Mouse (Mus musculus) neural tube, embryonic 13.5 days (tissue): ENCODE data around the gene Tspo2. TPM values are rescaled to one million over a fixed set of nuclear protein-coding genes. Genes with fewer than 3 reads are reported as not detected.

Experiments
- ATAC-seq: fragments of 200-750 bp; cut with Nextera tagmentation; 2 replicates; pipeline ENCODE4 v1.8.0; 2017; ENCODE audit warnings: low read depth, mild to moderate bottlenecking, moderate TSS enrichment, moderate library complexity
- H3K27ac ChIP-seq: fragments of 300-500 bp; sonication (generic); replicated peaks from 2 replicates; pipeline ENCODE4 v1.5.1; 2015; ENCODE audit warnings: moderate library complexity, mild to moderate bottlenecking, inconsistent platforms
- H3K27me3 ChIP-seq: fragments of 300-500 bp; sonication (generic); 2 replicates; pipeline ENCODE4 v1.6.1; 2015; ENCODE audit warnings: mild to moderate bottlenecking, inconsistent platforms
- H3K36me3 ChIP-seq: fragments of 300-500 bp; sonication (generic); 2 replicates; pipeline ENCODE4 v1.6.1; 2015; ENCODE audit warnings: mild to moderate bottlenecking, inconsistent platforms
- H3K4me1 ChIP-seq: fragments of 300-500 bp; sonication (generic); replicated peaks from 2 replicates; pipeline ENCODE4 v1.6.1; 2015; ENCODE audit warnings: inconsistent platforms
- H3K4me2 ChIP-seq: fragments of 300-500 bp; sonication (generic); 2 replicates; pipeline ENCODE4 v1.6.1; 2015; ENCODE audit warnings: inconsistent platforms, mild to moderate bottlenecking, moderate library complexity
- H3K4me3 ChIP-seq: fragments of 300-500 bp; sonication (generic); 2 replicates; pipeline ENCODE4 v1.5.1; 2015; ENCODE audit warnings: mild to moderate bottlenecking, inconsistent platforms
- H3K9ac ChIP-seq: fragments of 300-500 bp; sonication (generic); 2 replicates; pipeline ENCODE4 v1.6.1; 2015; ENCODE audit warnings: moderate library complexity, mild to moderate bottlenecking, inconsistent platforms
- H3K9me3 ChIP-seq: fragments of 300-500 bp; sonication (generic); 2 replicates; pipeline ENCODE4 v1.6.1; 2016; ENCODE audit warnings: inconsistent platforms
- WGBS: fragments of 180-500 bp; shearing (Covaris S2); methylation state at CpG from one replicate; pipeline ENCODE4 v1.1.7; 2015; 5-methylcytosine and 5-hydroxymethylcytosine counted together
- polyA plus RNA-seq: library from polyadenylated mRNA; unstranded; fragments of >200 nt; fragmentation: Nextera tagmentation; extraction: Ambion mirVana; gene quantifications from 2 replicates; pipeline ENCODE4 v1.2.1, GENCODE M21; 2015

Tspo2 gene
- polyA plus RNA-seq, 1 experiment from 2014 or later: 0.47 TPM

DNA sequence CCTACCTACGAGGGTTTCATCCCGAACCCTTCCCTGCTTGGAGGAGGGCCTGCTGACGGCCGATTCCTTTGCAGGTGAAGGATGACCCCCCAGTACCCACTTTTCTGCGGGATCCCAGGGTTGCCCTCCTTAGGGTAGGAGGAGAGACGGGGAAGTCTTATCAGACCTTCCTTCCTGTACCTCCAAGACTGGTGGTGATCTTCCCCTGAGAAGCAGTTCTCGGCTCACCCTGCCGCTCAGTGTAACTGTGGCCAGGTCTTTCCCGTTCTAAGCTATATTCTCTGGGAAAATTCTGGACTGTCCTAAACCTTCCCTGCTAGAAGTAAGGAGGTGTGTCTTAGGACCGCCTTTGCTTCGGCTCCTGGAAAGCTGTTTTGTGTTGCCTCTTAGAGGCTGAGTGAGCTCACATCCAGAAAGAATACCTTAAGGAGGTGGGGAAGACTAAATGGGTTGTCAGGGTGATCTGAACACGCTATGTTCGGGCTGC, 41.0 kb downstream of the Tspo2 start:
- H3K9me3 ChIP-seq: no peaks in the 10 kb centered on the region
- peak overlapping the region; percentile 97 for H3K27ac ChIP-seq
- H3K4me3 ChIP-seq: peak overlapping the region; percentile 87
- no peaks in the 10 kb centered on the region for H3K27me3 ChIP-seq
- H3K4me1 ChIP-seq: peaks cover 35% of the 10 kb centered on the region
- H3K9ac ChIP-seq: peak overlapping the region; percentile 84
- peak; percentile 23 for ATAC-seq
- peak overlapping the region; percentile 72 for H3K4me2 ChIP-seq
- peaks cover 15% of the 10 kb centered on the region for H3K36me3 ChIP-seq
- WGBS: under 1% methylated on average over 13 of the region's 13 CpGs

DNA sequence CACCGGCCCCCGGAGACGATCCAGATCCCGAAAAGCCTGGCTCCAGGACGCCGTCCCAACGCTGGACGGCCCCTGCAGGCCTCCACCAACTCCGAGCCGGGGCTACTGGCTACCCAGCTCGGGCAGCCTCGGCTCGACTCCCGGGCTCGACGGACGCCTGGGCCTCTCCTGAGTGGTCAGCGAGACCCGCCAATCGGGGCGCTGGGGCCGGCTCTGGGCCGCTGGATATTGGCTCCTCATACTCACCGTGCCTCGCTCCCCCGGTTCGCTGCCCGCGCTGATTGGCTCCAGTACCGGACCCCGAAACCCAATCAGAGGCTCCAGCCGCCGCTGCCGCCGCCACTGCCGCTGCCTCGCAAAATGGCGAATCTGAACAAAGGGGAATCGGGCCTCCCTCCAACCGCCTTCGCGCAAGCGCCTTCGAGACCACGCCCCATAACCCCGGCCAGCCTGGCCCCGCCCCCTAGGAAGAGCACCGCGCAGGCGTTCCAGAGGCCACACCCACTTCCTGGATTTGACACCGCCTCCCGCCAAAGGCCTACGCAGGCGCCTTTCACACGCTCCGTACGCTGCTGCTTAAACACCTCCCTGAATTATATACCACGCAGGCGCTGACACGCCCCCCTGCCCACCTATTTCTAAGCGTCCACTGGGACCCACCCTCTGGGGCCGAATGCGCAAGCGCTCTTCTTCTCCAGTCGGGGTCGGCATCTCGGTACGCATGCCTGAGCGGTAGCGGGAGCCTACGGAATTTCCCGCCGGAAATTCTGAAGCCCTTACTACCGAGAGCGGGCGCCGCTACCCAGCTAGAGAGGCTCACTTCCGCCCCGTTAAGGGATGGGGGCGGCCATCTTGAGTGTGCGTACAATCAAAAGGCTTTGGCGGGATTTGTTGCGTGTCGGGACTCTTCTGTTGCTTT, 41.7 kb downstream of the Tspo2 start, which contains the start of the genes Nfya and Oard1:
Gene Nfya, minus strand, starts transcription at position 527 of the 919 bp plus-strand sequence.
Gene Oard1, plus strand, starts transcription at position 635 of the 919 bp plus-strand sequence.
- ATAC-seq: peak; percentile 97
- Histone ChIP-seq H3K4me1 (peaks cover 35% of the 10 kb centered on the region), H3K9ac (peak within 1 kb of the TSS; percentile 99), H3K36me3 (peaks cover 9% of the 10 kb centered on the region), H3K9me3 (no peaks in the 10 kb centered on the region), H3K4me2 (peak within 1 kb of the TSS; percentile 73), H3K27me3 (no peaks in the 10 kb centered on the region), H3K27ac (peak within 1 kb of the TSS; percentile 100), H3K4me3 (peak within 1 kb of the TSS; percentile 87)
- WGBS: under 1% methylated on average over 84 of the region's 84 CpGs

DNA sequence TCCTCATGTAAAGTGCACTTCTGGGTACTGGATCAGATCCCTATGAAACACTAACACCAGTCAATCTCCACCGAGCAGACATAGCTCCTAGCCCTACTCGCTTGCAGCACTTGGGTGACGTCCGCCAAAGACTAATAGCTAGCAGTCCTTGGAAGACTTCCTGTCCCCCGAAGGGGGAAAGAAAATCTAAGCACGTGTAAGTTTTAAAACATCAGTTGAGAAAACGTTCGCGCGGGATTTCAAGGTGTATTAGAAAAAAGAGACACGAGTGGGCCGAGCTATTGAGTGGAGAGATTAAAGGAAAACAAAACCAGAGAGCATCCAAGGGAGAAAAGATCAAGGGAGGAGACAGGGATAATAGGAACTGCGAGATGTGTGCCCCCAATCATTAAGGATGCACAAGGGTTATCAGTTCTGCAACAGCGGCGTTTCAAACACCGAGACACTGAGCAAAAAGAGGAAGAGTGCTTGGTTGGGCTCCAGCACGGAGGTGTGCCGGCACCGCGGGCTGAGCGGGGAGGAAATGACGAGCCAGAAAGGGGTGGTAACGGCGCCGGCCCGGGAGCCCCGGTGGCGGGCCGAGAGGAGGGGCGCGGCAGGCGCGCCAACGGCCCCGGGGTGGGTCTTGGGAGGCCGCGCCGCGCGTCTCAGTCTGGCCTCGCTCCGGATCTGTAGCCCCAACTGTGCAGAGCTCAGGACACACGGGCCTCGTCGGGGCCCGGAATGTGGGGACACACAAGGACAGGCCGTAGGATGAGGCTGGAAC, 42.6 kb downstream of the Tspo2 start:
- Histone ChIP-seq H3K27me3 (no peaks in the 10 kb centered on the region), H3K4me2 (peak overlapping the region; percentile 73), H3K9ac (peak overlapping the region; percentile 99), H3K4me3 (peak overlapping the region; percentile 87), H3K4me1 (peaks cover 35% of the 10 kb centered on the region), H3K27ac (peak overlapping the region; percentile 100), H3K9me3 (no peaks in the 10 kb centered on the region), H3K36me3 (peaks cover 4% of the 10 kb centered on the region; the same call in 1 of the 2 replicates)
- ATAC-seq: peak; percentile 52
- under 1% methylated on average over 47 of the region's 47 CpGs for WGBS

DNA sequence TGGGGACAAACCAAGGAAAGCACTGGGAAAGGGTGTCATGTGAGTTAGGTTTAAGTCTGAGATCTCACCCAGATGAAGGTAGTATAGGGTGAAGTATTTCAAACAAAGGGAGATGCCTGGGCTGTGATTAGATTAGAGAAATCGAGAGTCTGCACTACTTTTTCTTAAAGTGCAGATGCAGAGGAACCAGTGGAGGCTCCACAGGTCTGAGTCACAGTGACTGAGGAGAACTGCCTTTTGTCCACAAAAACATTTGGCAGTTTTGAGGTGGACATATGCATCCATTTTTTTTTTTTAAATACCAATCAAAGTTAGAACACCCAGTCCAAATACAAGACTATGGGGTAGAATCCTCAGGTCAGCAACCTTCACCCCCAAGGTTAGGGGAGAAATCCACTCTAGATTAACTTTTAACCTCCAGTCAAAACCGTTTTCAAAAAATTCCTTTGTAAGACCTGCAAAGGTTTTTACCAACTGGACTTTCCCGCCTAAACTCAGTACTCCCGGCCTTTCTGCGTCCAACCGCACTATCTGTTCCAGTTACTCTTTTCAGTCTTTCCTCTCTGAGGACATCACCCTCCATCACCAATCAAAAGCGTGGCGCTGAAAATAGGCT, 43.3 kb downstream of the Tspo2 start:
- Histone ChIP-seq H3K36me3 (peaks cover 4% of the 10 kb centered on the region; the same call in 1 of the 2 replicates), H3K4me1 (peaks cover 35% of the 10 kb centered on the region), H3K9ac (peak overlapping the region; percentile 99), H3K4me3 (peak overlapping the region; percentile 87), H3K27ac (peak overlapping the region; percentile 100), H3K9me3 (no peaks in the 10 kb centered on the region), H3K27me3 (no peaks in the 10 kb centered on the region), H3K4me2 (peak overlapping the region; percentile 73)
- ATAC-seq: no peak
- 14% methylated on average over 8 of the region's 8 CpGs for WGBS

DNA sequence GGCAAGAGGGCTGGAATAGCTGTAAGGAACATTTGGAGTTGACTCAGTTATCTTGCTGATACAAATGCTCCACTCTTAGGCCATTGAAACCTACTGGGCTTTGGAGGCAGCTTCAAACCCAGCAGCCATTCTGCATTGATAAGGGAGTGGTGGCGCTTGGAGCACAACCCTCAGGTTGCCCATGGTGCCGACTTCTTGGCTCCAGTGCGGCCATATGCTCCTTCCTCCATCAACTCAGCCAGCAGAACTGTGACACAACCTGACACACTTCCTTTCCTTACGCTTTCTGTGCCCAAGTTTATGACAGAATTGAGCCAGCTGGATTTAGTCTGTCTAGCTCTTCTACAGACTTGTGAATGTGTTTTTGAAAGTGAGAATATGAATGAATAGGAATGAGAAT, 44.2 kb downstream of the Tspo2 start:
- H3K4me1 ChIP-seq: peaks cover 34% of the 10 kb centered on the region
- 88% methylated on average over 4 of the region's 4 CpGs for WGBS
- peak overlapping the region; percentile 73 for H3K4me2 ChIP-seq
- H3K27ac ChIP-seq: no peak overlapping the region
- H3K27me3 ChIP-seq: no peaks in the 10 kb centered on the region
- no peaks in the 10 kb centered on the region for H3K9me3 ChIP-seq
- no peak overlapping the region for H3K4me3 ChIP-seq
- peak overlapping the region; percentile 99 for H3K9ac ChIP-seq
- no peaks in the 10 kb centered on the region for H3K36me3 ChIP-seq
- no peak for ATAC-seq

GRCm38 (mm10) chr17:48404706-48405105, 46.6 kb downstream of the Tspo2 start:
- no peak for ATAC-seq
- no peak overlapping the region for H3K27ac ChIP-seq
- no peaks in the 10 kb centered on the region for H3K27me3 ChIP-seq
- H3K36me3 ChIP-seq: peaks cover 8% of the 10 kb centered on the region
- peaks cover 23% of the 10 kb centered on the region for H3K4me1 ChIP-seq
- 86% methylated on average over 1 of the region's 1 CpGs for WGBS
- no peak overlapping the region for H3K9ac ChIP-seq
- no peak overlapping the region for H3K4me3 ChIP-seq
- H3K9me3 ChIP-seq: no peaks in the 10 kb centered on the region
- no peak overlapping the region for H3K4me2 ChIP-seq

- no peak overlapping the region for H3K9ac ChIP-seq
- ATAC-seq: no peak
- peaks cover 16% of the 10 kb centered on the region for H3K36me3 ChIP-seq
- H3K27me3 ChIP-seq: no peaks in the 10 kb centered on the region
- H3K4me3 ChIP-seq: no peak overlapping the region
- 93% methylated on average over 2 of the region's 2 CpGs for WGBS
- no peaks in the 10 kb centered on the region for H3K9me3 ChIP-seq
- H3K4me2 ChIP-seq: no peak overlapping the region
- H3K4me1 ChIP-seq: peaks cover 23% of the 10 kb centered on the region
- H3K27ac ChIP-seq: no peak overlapping the region
Observed at GRCm38 (mm10) chr17:48403848-48404247, 47.5 kb downstream of the Tspo2 start.

GRCm38 (mm10) chr17:48402751-48403150, 48.6 kb downstream of the Tspo2 start:
- Histone ChIP-seq H3K36me3 (peaks cover 23% of the 10 kb centered on the region), H3K4me2 (no peak overlapping the region), H3K9ac (no peak overlapping the region), H3K9me3 (no peaks in the 10 kb centered on the region), H3K27ac (no peak overlapping the region), H3K4me3 (no peak overlapping the region), H3K27me3 (no peaks in the 10 kb centered on the region), H3K4me1 (peaks cover 16% of the 10 kb centered on the region)
- WGBS: 92% methylated on average over 3 of the region's 3 CpGs
- no peak for ATAC-seq

- H3K9ac ChIP-seq: no peak overlapping the region
- no peak overlapping the region for H3K4me2 ChIP-seq
- ATAC-seq: no peak
- peaks cover 27% of the 10 kb centered on the region for H3K36me3 ChIP-seq
- WGBS: 76% methylated on average over 4 of the region's 4 CpGs
- H3K4me3 ChIP-seq: no peak overlapping the region
- no peak overlapping the region for H3K27ac ChIP-seq
- H3K4me1 ChIP-seq: peaks cover 7% of the 10 kb centered on the region; the same call in 1 of the 2 replicates
- no peaks in the 10 kb centered on the region for H3K27me3 ChIP-seq
- no peaks in the 10 kb centered on the region for H3K9me3 ChIP-seq
Observed at GRCm38 (mm10) chr17:48401710-48402109, 49.6 kb downstream of the Tspo2 start.
